Mouse (Mus musculus) kidney, adult 18-20 months (tissue): Measurements from ENCODE around the gene Creb3.
"Not testable (repeated sequence)": the region's sequence is repeated elsewhere in the genome, so short reads cannot be mapped to it uniquely, and the experiment has no call there.

Experiments used
- DNase-seq: peaks from one replicate; pipeline ENCODE4 v3.0.0; 2021

Gene Creb3

DNA sequence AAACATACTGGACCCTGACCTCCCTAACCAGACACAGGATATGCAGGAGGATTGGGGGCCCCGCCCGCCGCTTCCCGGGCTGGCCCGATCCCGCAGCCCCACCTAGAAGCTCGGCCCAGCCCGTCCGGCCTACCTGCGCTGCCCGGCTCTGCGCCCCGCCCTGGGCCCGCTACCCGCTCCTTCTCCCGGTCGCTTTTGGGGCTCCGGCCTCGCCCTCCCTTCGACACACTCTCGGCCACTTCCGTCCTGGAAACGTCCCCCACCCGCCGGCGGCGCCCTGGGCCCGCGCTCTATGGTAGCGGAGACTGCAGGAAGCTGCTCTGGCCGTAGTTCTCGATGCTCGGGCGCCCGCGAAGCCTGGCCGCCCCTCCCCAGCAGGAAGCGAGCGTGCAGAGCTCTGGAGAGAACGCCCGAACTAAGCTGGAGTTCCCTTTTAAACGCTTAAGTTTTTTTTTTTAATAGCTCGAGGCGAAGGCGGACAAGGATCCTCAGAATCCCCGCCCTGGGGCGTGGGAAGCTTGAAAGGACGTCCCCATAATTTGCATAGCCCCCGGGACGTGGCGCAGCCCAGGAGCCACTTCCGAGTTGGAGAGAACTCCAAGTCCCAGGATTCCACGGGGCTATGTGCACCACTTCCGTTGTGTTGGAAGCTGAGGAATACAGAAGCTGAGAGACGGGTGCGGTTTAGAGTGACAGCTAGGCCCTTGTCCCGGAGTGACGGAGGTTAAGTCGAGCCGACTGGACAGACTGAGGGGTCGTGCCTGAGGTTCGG lies at the start of gene Creb3, which contains the start of gene Tln1:
Creb3 (plus strand) TSS at position 336 of the 772 bp plus-strand sequence.
Tln1 (minus strand) TSS at position 695 of the 772 bp plus-strand sequence.
- peak; percentile 97 for DNase-seq

DNA sequence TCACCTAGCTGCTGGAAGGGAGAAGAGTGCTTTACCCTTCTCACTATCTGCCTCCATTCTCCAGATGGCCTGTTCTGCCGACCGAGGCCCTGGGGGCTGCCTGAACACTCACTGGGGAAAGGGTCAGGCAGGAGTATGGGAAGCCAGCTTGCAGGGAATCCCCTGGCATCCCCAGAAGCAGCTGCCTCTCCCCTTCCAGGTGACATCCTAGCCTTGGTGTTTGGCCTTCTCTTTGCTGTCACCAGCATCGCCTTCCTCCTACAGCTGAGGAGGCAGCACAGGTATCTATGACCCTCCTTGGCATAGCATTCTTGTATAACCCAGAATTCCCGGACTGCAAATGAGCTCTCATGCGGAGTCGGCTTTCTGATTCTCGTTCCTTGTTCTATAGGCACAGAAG lies 49.5 kb upstream of the Creb3 start:
- no peak for DNase-seq

- no peak for DNase-seq
Observed at GRCm38 (mm10) chr4:43513300-43513699, 48.8 kb upstream of the Creb3 start.

- no peak for DNase-seq
Observed at GRCm38 (mm10) chr4:43513791-43514190, 48.3 kb upstream of the Creb3 start.

GRCm38 (mm10) chr4:43515764-43516708 lies 46.1 kb upstream of the Creb3 start:
- no peak for DNase-seq

GRCm38 (mm10) chr4:43519551-43519950 lies 42.6 kb upstream of the Creb3 start:
- no peak for DNase-seq

GRCm38 (mm10) chr4:43519956-43520355 lies 42.2 kb upstream of the Creb3 start:
- peak; percentile 93 for DNase-seq

DNA sequence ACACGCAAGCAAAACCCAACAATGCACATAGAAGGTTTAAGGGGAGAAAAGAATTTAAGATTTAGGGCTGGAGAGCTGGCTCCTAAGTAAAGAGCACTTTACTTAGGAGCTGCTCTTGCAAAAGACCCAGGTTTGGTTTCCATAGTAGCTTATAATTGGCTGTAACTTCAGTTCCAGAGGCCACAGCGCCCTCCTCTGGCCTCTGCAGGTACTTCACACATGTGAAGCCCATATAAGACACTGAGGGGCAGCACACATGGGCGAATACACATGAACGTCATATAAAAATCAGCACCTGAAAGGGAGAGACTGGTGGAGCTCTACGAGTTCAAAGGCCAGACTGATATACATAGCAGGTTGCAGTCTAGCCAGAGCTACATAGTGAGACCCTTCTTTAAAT lies 34.3 kb upstream of the Creb3 start:
- no peak for DNase-seq

DNA sequence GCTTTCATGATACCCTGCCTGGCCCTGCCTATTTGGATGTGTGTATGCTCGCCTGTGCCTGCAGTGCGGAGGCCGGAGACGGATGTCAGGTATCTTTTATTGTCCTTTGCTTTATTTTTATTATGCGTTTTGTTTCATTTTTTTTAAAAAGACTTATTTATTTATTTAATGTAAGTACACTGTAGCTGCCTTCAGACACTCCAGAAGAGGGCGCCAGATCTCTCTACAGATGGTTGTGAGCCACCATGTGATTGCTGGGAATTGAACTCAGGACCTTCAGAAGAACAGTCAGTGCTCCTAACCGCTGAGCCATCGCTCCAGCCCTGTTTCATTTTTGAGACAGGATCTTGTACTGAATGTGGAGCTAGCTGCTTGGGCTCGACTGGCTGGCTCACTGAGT lies 33.6 kb upstream of the Creb3 start:
- no peak for DNase-seq

- DNase-seq, result no peak
Observed at GRCm38 (mm10) chr4:43530081-43530501, 32.0 kb upstream of the Creb3 start.

DNA sequence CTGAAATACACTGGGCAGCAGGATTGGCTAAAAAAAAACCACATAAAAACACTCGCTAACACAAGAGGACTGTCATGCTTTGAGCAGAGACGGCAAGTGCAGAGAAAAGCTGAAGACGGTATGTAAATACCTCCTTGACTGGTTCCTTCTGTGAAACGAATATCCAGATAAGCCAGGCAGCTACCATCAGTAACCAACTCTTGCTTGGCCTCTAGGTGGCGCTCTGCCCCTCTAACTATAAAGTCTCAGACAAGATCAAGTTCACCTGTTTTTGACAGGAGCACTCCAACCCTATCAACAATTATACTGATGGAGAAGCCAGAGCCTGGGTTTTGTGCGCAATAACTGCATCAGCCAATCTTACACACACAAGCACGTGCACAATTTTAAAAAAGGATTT lies 31.6 kb upstream of the Creb3 start:
- peak; percentile 81 for DNase-seq

GRCm38 (mm10) chr4:43533270-43533669 lies 28.9 kb upstream of the Creb3 start:
- DNase-seq, result peak; percentile 41

GRCm38 (mm10) chr4:43535628-43536027 lies 26.5 kb upstream of the Creb3 start:
- no peak for DNase-seq

DNA sequence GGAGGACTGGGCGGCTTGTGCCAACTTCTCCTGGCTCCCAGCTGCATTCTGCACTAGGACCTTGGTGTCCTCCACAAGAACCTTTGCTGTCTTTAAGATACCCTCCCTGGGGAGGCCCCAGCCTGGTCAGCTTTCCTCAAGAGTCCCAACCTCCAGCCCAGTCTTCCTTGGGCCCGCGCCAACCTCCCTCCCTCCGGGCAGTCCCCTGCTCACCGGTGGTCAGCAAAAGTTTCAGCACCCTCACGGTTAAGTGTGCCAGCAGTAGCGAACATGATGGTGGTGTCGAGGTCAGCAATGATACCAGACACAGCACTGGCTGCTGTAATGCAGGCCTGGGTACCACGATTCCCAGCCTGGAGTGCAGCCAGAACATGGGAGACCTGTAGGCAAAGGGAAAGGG lies 26.1 kb upstream of the Creb3 start:
- no peak for DNase-seq

- no peak for DNase-seq
Observed at GRCm38 (mm10) chr4:43542044-43542443, 20.1 kb upstream of the Creb3 start.

GRCm38 (mm10) chr4:43546375-43547047 lies 15.6 kb upstream of the Creb3 start:
- peak; percentile 52 for DNase-seq

GRCm38 (mm10) chr4:43547160-43547559 lies 15.0 kb upstream of the Creb3 start:
- DNase-seq, result no peak

- DNase-seq, result no peak
Observed at GRCm38 (mm10) chr4:43549055-43549454, 13.1 kb upstream of the Creb3 start.

DNA sequence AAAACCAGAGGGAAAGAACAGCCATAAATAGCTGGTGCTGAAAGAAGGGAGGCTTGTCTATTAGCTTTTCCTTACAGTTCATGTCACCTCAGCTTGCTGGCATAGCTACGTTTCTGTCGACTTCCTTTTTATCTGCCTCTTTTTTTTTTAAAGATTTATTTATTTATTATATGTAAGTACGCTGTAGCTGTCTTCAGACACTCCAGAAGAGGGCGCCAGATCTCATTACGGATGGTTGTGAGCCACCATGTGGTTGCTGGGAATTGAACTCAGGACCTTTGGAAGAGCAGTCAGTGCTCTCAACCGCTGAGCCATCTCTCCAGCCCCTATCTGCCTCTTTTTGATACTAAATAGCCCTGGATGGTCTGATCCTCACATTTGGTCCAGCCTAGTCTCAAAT lies 10.3 kb upstream of the Creb3 start:
- DNase-seq, result not testable (repeated sequence)

DNA sequence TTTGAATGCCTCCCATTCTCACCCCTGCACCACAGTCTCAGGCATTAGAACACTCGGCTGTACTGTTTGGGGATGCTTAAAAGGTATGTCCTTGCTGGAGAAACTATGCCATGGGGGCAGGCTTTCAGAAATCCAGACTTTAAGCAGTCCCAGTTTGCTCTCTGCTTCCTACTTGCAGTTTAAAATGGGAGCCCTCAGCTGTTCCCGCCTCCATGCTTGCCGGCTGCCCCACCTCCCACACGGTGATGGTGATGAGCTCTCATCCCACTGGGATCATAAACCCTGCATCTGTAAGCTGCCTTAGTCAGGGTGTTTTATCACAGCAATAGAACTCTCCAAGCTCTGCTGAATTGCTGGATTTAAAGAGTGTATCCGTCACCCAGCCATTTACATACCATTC lies 9.7 kb upstream of the Creb3 start:
- no peak for DNase-seq

DNA sequence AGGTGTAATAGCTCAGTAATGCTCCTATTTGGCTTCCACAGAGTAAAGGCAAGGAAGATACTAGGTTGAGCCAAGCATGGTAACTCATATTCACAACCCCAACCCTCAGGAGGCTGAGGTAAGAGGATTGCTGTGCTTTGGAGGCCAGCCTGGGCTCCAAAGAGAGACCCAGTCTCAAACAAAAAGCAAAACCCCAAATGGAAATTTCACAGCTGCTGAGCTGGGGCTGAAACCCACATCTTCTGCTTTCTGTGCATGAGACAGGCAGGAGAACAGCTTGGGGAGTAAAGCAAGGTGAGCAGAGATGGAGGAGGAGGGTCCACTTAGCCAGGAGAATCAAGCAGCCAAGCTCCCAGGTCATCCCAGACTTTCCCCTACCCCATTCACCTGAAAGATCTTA lies 8.2 kb upstream of the Creb3 start:
- no peak for DNase-seq

GRCm38 (mm10) chr4:43555926-43556325 lies 6.2 kb upstream of the Creb3 start:
- DNase-seq, result no peak

- no peak for DNase-seq
Observed at GRCm38 (mm10) chr4:43558028-43558630, 4.0 kb upstream of the Creb3 start.
